Mouse (Mus musculus): ENCODE results near the gene Tspan10. TPM values are rescaled to one million over a fixed set of nuclear protein-coding genes. Genes with fewer than 3 reads are reported as not detected.

The Tspan10 gene
- polyA plus RNA-seq, 1 experiment = not detected

DNA sequence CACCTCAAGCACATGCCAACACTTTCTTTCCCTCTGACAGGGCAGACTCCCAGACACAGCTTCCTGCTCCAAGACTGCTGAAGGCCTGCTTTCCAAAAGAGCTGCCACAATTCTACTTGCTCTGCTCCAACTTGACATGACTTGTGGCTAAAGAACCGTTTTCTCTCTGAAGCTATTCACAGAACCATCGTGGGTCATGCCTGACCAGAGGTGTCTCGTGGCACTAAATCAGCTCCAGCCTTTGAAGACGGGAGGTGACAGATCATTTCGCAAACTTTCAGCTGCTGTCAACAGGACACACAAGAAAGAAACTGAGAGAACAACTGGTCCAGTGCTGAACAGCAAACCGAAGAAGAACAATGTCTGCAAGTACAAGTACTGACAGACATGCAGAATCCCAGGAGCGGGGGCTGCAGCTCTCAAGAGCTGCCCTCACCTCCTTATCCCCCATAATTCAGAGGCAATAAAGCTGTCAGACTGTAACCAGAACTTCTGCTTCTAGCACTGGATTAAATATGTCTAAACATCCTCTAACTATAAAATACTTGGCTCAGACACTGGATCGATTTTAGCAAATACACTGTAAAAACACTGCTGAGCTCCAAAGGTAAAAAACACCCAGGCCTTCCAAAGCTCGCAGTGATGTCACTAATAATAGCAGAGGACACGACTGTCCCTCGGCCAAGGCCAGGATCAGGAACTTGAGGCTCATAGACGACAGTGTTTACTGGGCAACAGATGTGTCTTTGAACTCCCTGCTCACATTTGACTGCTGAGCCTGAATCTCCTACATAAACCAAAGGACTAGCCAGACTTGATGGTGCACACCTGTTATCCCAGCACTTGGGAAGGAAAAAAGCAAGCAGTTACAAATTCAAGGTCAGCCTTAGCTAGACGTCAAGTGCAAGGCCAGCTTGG, 19.5 kb upstream of the Tspan10 start:
- peaks cover 28% of the 10 kb centered on the region for H3K79me2 ChIP-seq (ENCODE audit: control insufficient read depth, insufficient read depth)

DNA sequence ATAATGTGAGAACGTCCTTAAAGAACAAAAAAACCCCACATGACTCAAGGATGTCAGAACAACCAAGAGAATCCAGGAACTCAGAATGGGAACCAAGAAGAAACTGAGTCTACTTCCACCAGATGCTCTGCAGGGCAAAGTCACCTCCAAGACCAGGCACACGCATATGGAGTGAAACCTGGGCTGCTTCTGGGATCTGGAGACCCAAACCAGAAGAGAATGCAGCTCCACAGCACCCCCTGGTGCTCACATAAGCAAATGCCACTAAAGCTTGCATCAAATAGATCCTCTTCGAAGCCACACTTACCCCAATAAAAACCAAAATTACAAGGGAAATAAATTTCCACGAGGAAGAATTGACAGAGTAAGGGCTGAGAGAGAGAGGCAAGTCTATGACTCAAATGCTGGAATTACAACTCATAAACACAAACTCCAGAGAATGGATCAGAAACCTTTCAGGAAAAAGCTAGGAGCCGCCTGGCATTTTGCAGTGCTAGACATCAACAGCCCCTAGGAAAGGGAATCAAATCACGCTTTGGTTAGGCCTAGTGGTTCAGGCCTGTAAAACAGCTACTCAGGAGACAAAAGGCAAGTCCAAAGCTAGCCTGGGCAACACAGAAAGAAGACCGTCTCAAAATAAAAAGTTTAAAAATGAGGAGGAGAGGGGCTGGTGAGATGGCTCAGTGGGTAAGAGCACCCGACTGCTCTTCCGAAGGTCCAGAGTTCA, 18.7 kb upstream of the Tspan10 start:
- H3K4me2 ChIP-seq (ENCODE audit: low read depth) = no peak overlapping the region
- TF ChIP-seq TCF12 (IDR thresholded peaks at IDR 0.05; ENCODE audit: insufficient read depth, poor library complexity, severe bottlenecking) = no peak
- TF ChIP-seq MYOG (IDR thresholded peaks at IDR 0.05; ENCODE audit: control insufficient read depth in 1 of 3, insufficient read depth in 1 of 3, insufficient read length in 2 of 3, low read depth in 2 of 3) = no peak
- TF ChIP-seq REST (IDR thresholded peaks at IDR 0.05; ENCODE audit: insufficient read depth, insufficient read length) = no peak
- TF ChIP-seq E2F4 (IDR thresholded peaks at IDR 0.05; ENCODE audit: insufficient read depth) = no peak
- TF ChIP-seq POLR2AphosphoS2 (IDR thresholded peaks at IDR 0.05; ENCODE audit: insufficient read length, low read depth) = no peak
- TF ChIP-seq TCF3 (IDR thresholded peaks at IDR 0.05; ENCODE audit: insufficient read length, low read depth) = no peak
- TF ChIP-seq SRF (IDR thresholded peaks at IDR 0.05; ENCODE audit: control insufficient read depth, insufficient read length, low read depth) = no peak
- peaks cover 35% of the 10 kb centered on the region for H3K79me2 ChIP-seq (ENCODE audit: control insufficient read depth, insufficient read depth)
- peaks cover 72% of the 10 kb centered on the region for H3K36me3 ChIP-seq (ENCODE audit: control insufficient read depth, insufficient read depth)
- H3K4me3 ChIP-seq = no peak overlapping the region
- no peak overlapping the region for H3ac ChIP-seq (ENCODE audit: control insufficient read depth, insufficient read length)
- H3K27me3 ChIP-seq (ENCODE audit: control insufficient read depth, insufficient read depth, insufficient read length) = no peaks in the 10 kb centered on the region

More for the DNA sequence above, 19.5 kb upstream of the Tspan10 start:
- H3K4me3 ChIP-seq = no peak overlapping the region
- H3K4me2 ChIP-seq (ENCODE audit: low read depth) = no peak overlapping the region
- TF ChIP-seq REST (IDR thresholded peaks at IDR 0.05; ENCODE audit: insufficient read depth, insufficient read length) (no peak), POLR2A (IDR thresholded peaks at IDR 0.05; ENCODE audit: insufficient read length, low read depth) (no peak)
- no peaks in the 10 kb centered on the region for H3K27me3 ChIP-seq (ENCODE audit: control insufficient read depth, insufficient read depth, insufficient read length)
- H3ac ChIP-seq (ENCODE audit: control insufficient read depth, insufficient read length) = no peak overlapping the region
- peaks cover 71% of the 10 kb centered on the region for H3K36me3 ChIP-seq (ENCODE audit: control insufficient read depth, insufficient read depth)

DNA sequence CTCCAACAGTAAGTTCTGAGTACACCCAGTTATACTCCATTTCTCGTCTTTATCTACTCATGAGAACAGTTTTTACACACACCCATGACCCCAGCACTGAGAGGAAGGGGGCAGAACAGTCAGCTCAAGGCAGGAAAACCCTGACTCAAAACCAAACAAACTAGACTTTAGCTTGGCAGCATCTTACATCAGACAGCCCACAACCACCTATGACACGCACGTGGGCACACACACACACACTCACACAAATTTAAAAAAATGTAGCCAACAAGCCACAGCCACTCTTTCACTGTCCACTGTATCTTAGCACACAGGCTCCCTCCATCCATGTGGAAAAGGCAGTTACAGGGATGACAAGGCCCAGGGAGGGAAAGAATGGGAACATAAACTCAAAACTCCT, 15.7 kb upstream of the Tspan10 start:
- no peak overlapping the region for H3K4me2 ChIP-seq (ENCODE audit: low read depth)
- H3K79me2 ChIP-seq (ENCODE audit: control insufficient read depth, insufficient read depth) = peaks cover 55% of the 10 kb centered on the region
- TF ChIP-seq POLR2A (IDR thresholded peaks at IDR 0.05; ENCODE audit: insufficient read length, low read depth) (no peak), MYOD1 (IDR thresholded peaks at IDR 0.05; ENCODE audit: control insufficient read depth in 1 of 3, insufficient read length in 2 of 3, low read depth in 2 of 3) (no peak), MYOG (IDR thresholded peaks at IDR 0.05; ENCODE audit: control insufficient read depth in 1 of 3, insufficient read depth in 1 of 3, insufficient read length in 2 of 3, low read depth in 2 of 3) (no peak), REST (IDR thresholded peaks at IDR 0.05; ENCODE audit: insufficient read depth, insufficient read length) (no peak), TCF12 (IDR thresholded peaks at IDR 0.05; ENCODE audit: insufficient read depth, poor library complexity, severe bottlenecking) (no peak), TCF3 (IDR thresholded peaks at IDR 0.05; ENCODE audit: insufficient read length, low read depth) (no peak), USF1 (IDR thresholded peaks at IDR 0.05; ENCODE audit: low read depth) (no peak), SRF (IDR thresholded peaks at IDR 0.05; ENCODE audit: control insufficient read depth, insufficient read length, low read depth) (no peak), CEBPB (IDR thresholded peaks at IDR 0.05; ENCODE audit: insufficient read depth, poor library complexity, severe bottlenecking) (no peak)
- no peak overlapping the region for H3K4me3 ChIP-seq
- no peaks in the 10 kb centered on the region for H3K27me3 ChIP-seq (ENCODE audit: control insufficient read depth, insufficient read depth, insufficient read length)
- peaks cover 66% of the 10 kb centered on the region for H3K36me3 ChIP-seq (ENCODE audit: control insufficient read depth, insufficient read depth)
- H3ac ChIP-seq (ENCODE audit: control insufficient read depth, insufficient read length) = no peak overlapping the region

DNA sequence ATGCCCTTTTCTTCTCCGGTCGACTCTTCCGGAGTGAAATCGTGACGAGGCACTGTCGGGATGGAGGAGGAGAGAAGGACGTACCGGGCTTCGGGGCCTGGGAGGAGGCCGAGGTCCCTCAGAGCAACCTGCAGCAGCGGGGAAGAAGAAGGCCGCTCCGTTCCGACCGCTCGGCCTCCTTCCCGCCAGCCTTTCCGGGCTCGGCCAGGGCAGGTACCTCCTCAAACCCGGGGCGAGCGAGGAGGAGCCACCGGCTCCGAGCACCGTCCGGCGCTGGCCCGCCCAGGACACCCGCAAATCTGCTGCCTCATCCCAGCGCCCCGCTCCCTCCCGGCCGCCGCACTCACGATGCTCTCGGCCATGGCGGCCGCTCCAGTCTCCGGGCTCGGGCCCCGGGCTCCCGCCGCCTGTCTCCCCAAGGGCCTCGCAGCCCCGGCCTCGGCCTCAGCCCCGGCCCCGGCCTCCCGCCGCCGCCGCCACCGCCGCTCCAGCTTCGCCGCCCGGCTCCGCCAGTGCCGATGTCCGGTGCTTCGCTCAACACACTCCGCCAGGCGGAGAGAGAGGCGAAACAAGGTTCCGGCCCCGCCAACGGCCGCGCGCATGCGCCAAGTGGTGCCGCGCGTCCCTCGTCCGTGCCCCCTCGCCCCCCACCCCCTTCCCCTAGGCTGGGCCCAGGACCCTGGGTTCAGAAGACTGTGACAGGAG, 5.1 kb upstream of the Tspan10 start, which contains the start of gene Nploc4:
Gene Nploc4, minus strand, starts transcription at position 557 of the 705 bp plus-strand sequence.
- peak in 1 of 3 experiments; percentile 37 for TF ChIP-seq MYOD1 (IDR thresholded peaks at IDR 0.05; ENCODE audit: control insufficient read depth in 1 of 3, insufficient read length in 2 of 3, low read depth in 2 of 3)
- TF ChIP-seq SRF (IDR thresholded peaks at IDR 0.05; ENCODE audit: control insufficient read depth, insufficient read length, low read depth) = no peak
- TF ChIP-seq MAX (IDR thresholded peaks at IDR 0.05; ENCODE audit: low read depth) = no peak
- TF ChIP-seq MYOG (IDR thresholded peaks at IDR 0.05; ENCODE audit: control insufficient read depth in 1 of 3, insufficient read depth in 1 of 3, insufficient read length in 2 of 3, low read depth in 2 of 3) = peak in 2 of 3 experiments; percentile 29 to 52
- peak; percentile 58 for TF ChIP-seq POLR2AphosphoS2 (IDR thresholded peaks at IDR 0.05; ENCODE audit: insufficient read length, low read depth)
- TF ChIP-seq TCF12 (IDR thresholded peaks at IDR 0.05; ENCODE audit: insufficient read depth, poor library complexity, severe bottlenecking) = no peak
- TF ChIP-seq USF1 (IDR thresholded peaks at IDR 0.05; ENCODE audit: low read depth) = no peak
- TF ChIP-seq REST (IDR thresholded peaks at IDR 0.05; ENCODE audit: insufficient read depth, insufficient read length) = no peak
- TF ChIP-seq E2F4 (IDR thresholded peaks at IDR 0.05; ENCODE audit: insufficient read depth) = peak; percentile 56
- TF ChIP-seq POLR2A (IDR thresholded peaks at IDR 0.05; ENCODE audit: insufficient read length, low read depth) = peak; percentile 86
- H3K79me2 ChIP-seq (ENCODE audit: control insufficient read depth, insufficient read depth) = peaks cover 44% of the 10 kb centered on the region
- peak within 1 kb of the TSS; percentile 98 for H3K4me2 ChIP-seq (ENCODE audit: low read depth)
- H3ac ChIP-seq (ENCODE audit: control insufficient read depth, insufficient read length) = peak within 1 kb of the TSS; percentile 28
- peaks cover 8% of the 10 kb centered on the region for H3K36me3 ChIP-seq (ENCODE audit: control insufficient read depth, insufficient read depth)
- H3K27me3 ChIP-seq (ENCODE audit: control insufficient read depth, insufficient read depth, insufficient read length) = no peaks in the 10 kb centered on the region
- peak within 1 kb of the TSS; percentile 85 for H3K4me3 ChIP-seq
